Mouse (Mus musculus): ENCODE measurements around the gene Sestd1.

- no peak for TF ChIP-seq GATA1 (IDR thresholded peaks at IDR 0.05; ENCODE audit: borderline replicate concordance, low read length)
- no peak for TF ChIP-seq FLI1 (IDR thresholded peaks at IDR 0.05; ENCODE audit: low read length)
Measured at GRCm38 (mm10) chr2:77174313-77174712, 106.1 kb downstream of the Sestd1 start.
